Mouse (Mus musculus) spleen, adult 2 months (tissue): Measurements from ENCODE around the gene Hoxd3. TPM values are rescaled to one million over a fixed set of nuclear protein-coding genes. Genes with fewer than 3 reads are reported as not detected.

Experiments
- DNase-seq, 2 experiments: peaks; one replicate each; pipeline versions ENCODE4 v3.0.0 to v3.0.0-alpha.2; 2012 to 2021; ENCODE audit warnings: low spot score in 2 of 2, low read depth in 1 of 2
- H3K27ac ChIP-seq: fragments of 200-500 bp; 2 replicates; pipeline ENCODE4 v1.5.1; 2012; ENCODE audit warnings: low read length, inconsistent platforms; ENCODE audit not compliant: insufficient read depth
- H3K27me3 ChIP-seq: fragments of 200-500 bp; 2 replicates; pipeline ENCODE4 v1.6.1; 2012; ENCODE audit warnings: mild to moderate bottlenecking, moderate library complexity, low read length, inconsistent platforms; ENCODE audit not compliant: control insufficient read depth, insufficient read depth
- H3K36me3 ChIP-seq: fragments of 200-500 bp; 2 replicates; pipeline ENCODE4 v1.6.1; 2012; ENCODE audit warnings: mild to moderate bottlenecking, low read length, inconsistent platforms; ENCODE audit not compliant: control insufficient read depth, insufficient read depth
- H3K4me1 ChIP-seq: fragments of 200-500 bp; 2 replicates; pipeline ENCODE4 v1.6.1; 2011; ENCODE audit warnings: inconsistent platforms; ENCODE audit not compliant: control insufficient read depth, insufficient read depth, insufficient read length
- H3K4me3 ChIP-seq: fragments of 200-500 bp; 2 replicates; pipeline ENCODE4 v1.5.1; 2011; ENCODE audit warnings: mild to moderate bottlenecking, inconsistent platforms; ENCODE audit not compliant: insufficient read depth, insufficient read length; ENCODE audit errors: extremely low read depth
- CTCF ChIP-seq: fragments of 200-500 bp; IDR thresholded peaks from 2 replicates; pipeline ENCODE4 v1.5.1; 2011; ENCODE audit warnings: mild to moderate bottlenecking, inconsistent platforms; ENCODE audit not compliant: insufficient read depth, insufficient read length, insufficient replicate concordance; ENCODE audit errors: extremely low read depth
- POLR2A ChIP-seq: fragments of 200-500 bp; IDR thresholded peaks from 2 replicates; pipeline ENCODE4 v1.6.1; 2011; ENCODE audit warnings: low read depth, low read length, inconsistent platforms
- WGBS: fragments of 180-500 bp; shearing (Covaris S2); methylation state at CpG from one replicate; pipeline ENCODE4 v1.1.7; 2018; 5-methylcytosine and 5-hydroxymethylcytosine counted together
- polyA plus RNA-seq: library from polyadenylated mRNA; depleted of rRNA; stranded (reverse); fragments of >200 nt; gene quantifications from 2 replicates; pipeline ENCODE4 v1.2.3, GENCODE M21; 2012

Gene Hoxd3
- polyA plus RNA-seq, 1 experiment, result not detected

DNA sequence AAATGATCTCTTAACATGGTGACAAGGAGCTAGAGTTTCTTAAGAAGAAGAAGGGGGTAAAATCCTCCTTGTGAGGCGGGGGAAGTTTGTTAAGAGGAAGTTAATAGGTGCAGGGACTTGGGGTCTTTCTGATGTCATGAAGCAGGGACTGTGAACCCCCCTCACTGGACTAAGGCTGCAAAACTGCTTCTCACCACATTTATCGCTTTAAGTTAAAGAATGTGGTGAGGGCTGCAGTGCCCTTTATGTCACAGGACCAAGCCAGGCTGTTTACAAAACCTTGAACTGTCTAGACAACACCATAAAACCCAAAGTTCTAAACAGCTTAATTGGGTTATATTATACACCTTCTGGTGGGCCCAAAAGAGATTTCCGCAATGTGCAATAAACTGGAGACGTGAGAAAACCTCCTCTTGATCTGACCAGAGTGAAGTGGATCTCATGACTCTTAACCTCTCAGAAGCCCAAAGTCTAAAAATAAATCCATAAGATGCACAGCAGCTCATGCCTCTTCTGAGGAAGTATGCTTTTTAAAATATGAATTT, 26.6 kb upstream of the Hoxd3 start:
- H3K4me1 ChIP-seq, result peaks cover 5% of the 10 kb centered on the region
- DNase-seq, result no peak
- peaks cover 57% of the 10 kb centered on the region for H3K27me3 ChIP-seq
- 25% methylated on average over 4 of the region's 4 CpGs for WGBS
- no peak overlapping the region for H3K4me3 ChIP-seq
- TF ChIP-seq POLR2A, result no peak
- H3K36me3 ChIP-seq, result no peaks in the 10 kb centered on the region
- H3K27ac ChIP-seq, result no peak overlapping the region

DNA sequence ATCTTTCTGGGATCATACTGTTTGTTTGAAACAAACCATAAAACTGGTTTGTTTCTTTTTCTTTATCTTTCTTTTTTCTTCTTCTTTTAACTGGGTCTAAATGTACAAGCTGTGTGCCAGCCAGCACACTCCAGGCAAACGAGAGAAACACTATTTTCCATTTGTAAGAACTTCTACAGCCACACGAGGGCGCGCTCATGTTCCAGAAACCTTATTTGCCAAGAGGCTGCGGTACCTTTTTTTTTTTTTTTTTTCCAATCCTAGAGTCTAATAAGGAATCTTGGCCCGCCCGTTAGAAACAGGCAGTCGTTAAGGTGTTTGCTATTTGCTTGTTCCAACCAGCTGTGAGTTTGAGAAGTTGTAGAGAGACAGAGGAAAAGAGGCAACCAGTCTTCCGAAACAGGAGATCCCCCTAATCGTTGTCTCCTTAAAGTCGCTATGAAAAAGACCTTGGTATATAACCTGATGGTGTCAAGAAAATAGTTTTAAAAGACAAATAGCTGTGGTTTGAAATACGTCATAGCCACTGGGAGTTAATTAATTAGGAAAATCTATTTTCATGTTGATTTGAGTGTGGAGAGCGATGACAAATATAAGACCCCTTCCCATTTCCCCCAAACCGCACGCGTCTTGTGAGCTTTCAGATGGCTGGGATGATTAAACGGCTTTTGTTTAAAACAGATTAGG, 25.3 kb upstream of the Hoxd3 start:
- peaks cover 5% of the 10 kb centered on the region for H3K4me1 ChIP-seq
- H3K36me3 ChIP-seq, result no peaks in the 10 kb centered on the region
- TF ChIP-seq CTCF, result peak; percentile 6; the same call in 1 of the 2 replicates
- no peak for TF ChIP-seq POLR2A
- H3K4me3 ChIP-seq, result no peak overlapping the region
- peak in 1 of 2 experiments; percentile 17 for DNase-seq
- 14% methylated on average over 17 of the region's 17 CpGs for WGBS
- no peak overlapping the region for H3K27ac ChIP-seq
- H3K27me3 ChIP-seq, result peaks cover 59% of the 10 kb centered on the region

DNA sequence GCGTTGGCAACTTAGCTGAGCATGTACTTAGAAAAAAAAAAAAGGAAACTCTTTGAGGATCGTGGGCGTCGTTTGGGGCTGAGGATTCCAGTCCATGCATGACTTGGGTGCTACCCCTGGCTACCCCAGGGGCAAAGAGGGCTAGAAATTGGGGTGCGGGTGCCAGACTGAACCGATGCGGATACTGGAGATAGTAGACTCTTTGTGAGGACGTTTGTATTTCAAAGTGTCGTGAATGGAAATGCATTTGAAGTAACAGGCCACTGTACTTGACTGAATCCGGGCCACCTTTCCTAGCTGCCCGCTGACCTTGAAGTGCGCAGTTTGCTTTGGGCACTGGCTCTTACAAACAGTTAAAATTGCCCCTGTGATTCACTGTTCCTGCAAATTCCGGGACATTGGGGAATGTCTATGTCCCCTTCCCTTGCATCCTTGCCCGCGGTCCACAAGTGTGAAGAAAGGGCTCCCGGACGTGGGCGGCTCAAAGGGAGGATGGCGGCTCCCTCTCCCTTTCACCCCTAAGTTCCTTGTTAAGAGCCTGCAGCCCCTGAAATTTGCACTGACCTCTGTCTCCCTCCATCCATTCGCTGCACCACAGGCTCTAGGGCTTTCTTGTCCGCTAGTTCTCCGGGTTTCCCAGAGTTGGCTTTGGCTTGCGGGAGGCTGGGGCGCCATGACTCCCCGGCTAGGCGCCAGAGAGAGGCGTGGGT, 24.6 kb upstream of the Hoxd3 start:
- H3K4me3 ChIP-seq, result no peak overlapping the region
- H3K36me3 ChIP-seq, result no peaks in the 10 kb centered on the region
- H3K4me1 ChIP-seq, result peaks cover 3% of the 10 kb centered on the region
- peaks cover 62% of the 10 kb centered on the region for H3K27me3 ChIP-seq
- TF ChIP-seq POLR2A, result no peak
- no peak for TF ChIP-seq CTCF
- WGBS, result 7% methylated on average over 27 of the region's 27 CpGs
- no peak for DNase-seq
- H3K27ac ChIP-seq, result no peak overlapping the region

DNA sequence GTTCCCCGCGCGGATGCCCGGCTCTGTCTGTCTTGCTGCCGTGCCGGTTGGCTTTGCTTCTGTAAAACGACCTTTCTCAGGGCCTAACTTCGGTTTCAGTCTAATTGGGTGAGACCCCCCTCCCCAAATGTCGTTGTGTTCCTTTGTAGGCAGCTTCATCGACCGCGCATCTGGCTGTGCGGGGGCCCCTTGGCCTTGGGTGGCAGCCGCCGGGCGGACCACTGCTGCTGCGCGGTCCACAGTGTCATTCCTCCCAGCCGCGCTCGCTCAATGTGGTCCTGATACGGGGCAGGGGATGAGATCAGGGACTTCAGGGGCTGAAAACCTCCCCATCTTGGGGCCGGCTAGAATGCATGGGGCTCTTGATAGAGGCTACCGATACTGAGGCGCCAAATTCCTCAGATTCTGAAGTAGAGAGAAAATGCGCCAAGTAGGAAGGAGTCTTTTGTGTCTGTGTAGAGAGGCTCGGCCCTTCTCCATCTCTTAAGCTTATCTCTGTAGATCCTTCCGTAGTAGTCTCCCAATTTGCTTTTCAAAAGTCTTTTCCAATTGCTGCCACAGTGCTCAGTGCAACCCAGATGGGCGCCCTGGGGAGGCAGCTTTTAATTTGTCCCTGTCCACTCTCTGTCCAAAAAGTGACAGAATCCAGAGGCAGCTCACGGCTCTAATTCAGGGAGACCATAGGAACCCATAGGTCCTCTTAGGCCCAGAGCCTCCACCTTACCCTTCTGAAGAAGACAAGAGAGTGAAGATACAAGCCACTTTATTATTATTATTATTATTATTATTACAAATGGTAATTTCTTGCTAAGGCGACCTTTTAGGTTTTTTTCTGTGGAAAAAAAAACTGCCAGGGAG, 23.8 kb upstream of the Hoxd3 start:
- Histone ChIP-seq H3K4me1 (no peaks in the 10 kb centered on the region), H3K27ac (no peak overlapping the region), H3K36me3 (no peaks in the 10 kb centered on the region), H3K4me3 (no peak overlapping the region), H3K27me3 (peaks cover 60% of the 10 kb centered on the region)
- 7% methylated on average over 31 of the region's 31 CpGs for WGBS
- TF ChIP-seq POLR2A (no peak), CTCF (no peak)
- no peak for DNase-seq

DNA sequence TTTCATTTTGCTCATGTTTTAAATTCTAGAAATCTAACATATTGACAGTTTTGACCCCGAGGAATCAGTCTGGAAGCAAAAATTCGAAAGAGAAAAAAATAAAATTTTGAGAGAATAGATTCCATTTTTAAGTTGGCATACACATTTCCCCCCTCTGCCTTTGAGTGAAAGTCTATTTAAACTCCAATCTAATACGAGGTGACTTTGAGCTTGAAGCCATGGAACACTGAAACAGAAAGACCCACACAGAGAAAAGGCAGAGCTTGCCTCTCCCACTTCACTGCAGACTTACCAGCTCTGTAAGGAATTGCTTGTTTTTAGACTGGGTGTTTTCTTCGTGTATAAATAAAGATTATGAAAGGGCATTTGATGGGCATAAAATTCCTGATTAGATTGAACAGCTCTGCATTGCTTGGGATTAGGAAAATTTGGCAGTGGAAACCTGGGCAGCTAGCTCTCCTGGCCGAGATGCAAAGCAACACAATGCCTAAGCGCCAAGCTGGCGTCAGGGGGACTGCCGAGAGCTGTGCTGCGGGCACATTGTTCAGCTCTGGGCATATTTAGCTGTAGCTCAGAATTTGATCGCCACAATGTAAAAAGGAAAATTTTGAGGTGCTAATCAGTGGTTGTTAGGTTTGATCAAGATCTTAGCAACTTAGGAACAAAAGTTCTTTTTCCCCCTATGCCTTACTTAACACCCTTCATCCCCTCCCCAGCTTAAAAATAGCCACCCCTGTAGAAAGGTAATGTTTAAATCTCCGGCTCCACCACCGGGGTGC, 22.7 kb upstream of the Hoxd3 start:
- no peaks in the 10 kb centered on the region for H3K4me1 ChIP-seq
- H3K27me3 ChIP-seq, result peaks cover 51% of the 10 kb centered on the region
- 7% methylated on average over 12 of the region's 12 CpGs for WGBS
- H3K27ac ChIP-seq, result no peak overlapping the region
- H3K4me3 ChIP-seq, result no peak overlapping the region
- no peaks in the 10 kb centered on the region for H3K36me3 ChIP-seq
- TF ChIP-seq POLR2A (no peak), CTCF (no peak)
- DNase-seq, result no peak

DNA sequence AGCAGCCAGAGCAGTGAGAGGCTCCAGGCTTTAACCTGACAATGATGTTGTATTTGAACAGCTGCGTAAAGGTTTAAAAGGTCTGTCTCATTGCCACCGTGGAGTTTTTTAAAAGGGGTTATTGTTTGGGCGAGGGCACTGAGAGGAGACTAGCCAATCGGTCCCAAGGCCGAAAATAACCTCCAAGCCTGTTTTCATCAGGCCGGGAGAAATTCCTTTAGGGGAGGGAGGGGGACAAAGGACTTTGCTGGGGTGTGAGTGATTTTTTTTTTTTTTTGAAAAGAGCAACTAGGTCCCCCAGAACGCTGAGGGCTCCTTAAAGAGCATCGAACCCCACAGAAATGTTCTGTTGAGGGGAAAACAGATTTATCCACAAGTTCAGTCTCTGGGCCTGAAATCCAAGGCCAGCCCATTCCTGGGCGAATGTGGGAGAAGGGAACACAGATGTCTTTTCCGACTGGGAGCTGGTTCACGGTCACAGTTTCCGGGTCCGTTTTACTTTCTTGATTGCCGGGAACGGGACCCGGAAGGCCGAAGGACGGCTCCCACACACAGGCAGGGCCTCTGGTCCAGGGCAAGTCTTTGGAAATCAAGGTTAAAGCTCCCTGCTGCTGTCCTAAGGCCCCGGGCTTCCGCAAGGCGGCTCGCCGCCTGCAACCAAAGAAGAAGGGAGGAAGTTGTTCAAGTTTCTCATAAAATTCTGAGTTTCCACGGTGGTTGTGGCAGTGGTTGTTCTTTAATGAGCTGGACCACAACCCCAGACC, 22.0 kb upstream of the Hoxd3 start:
- Histone ChIP-seq H3K27ac (no peak overlapping the region), H3K36me3 (no peaks in the 10 kb centered on the region), H3K27me3 (peaks cover 53% of the 10 kb centered on the region), H3K4me1 (no peaks in the 10 kb centered on the region), H3K4me3 (no peak overlapping the region)
- WGBS, result 4% methylated on average over 24 of the region's 24 CpGs
- no peak for TF ChIP-seq CTCF
- TF ChIP-seq POLR2A, result no peak
- DNase-seq, result no peak
